Mouse (Mus musculus) frontal cortex, postnatal 10 days (tissue): ENCODE data around the gene Cirbp.

Experiments used
- DNase-seq, 2 experiments: peaks; one replicate each; pipeline ENCODE4 v3.0.0; 2022; ENCODE audit warnings: low spot score in 2 of 2, mixed read lengths in 1 of 2

Gene Cirbp

GRCm38 (mm10) chr10:80165392-80166128 lies at the start of gene Cirbp:
Cirbp (plus strand) TSS chr10:80165985.
- peak in 1 of 2 experiments; percentile 68 for DNase-seq

DNA sequence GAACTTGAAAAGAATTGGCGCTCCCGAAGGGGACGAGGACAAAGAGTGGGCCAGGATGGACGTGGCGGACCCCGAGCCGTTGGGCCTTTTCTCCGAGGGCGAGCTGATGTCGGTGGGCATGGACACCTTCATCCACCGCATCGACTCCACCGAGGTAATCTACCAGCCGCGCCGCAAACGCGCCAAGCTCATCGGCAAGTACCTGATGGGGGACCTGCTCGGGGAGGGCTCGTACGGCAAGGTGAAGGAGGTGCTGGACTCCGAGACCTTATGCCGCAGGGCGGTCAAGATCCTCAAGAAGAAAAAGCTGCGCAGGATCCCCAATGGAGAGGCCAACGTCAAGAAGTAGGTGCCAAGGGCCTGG lies 49.2 kb upstream of the Cirbp start:
- peak in 1 of 2 experiments; percentile 24 for DNase-seq

GRCm38 (mm10) chr10:80116927-80117691 lies 48.7 kb upstream of the Cirbp start:
- no peak for DNase-seq

- no peak for DNase-seq
These were observed 48.0 kb upstream of the Cirbp start for GRCm38 (mm10) chr10:80117736-80118135.

GRCm38 (mm10) chr10:80118552-80118951 lies 47.2 kb upstream of the Cirbp start:
- DNase-seq: no peak

GRCm38 (mm10) chr10:80120146-80120545 lies 45.6 kb upstream of the Cirbp start:
- DNase-seq: no peak

GRCm38 (mm10) chr10:80121639-80122038 lies 44.1 kb upstream of the Cirbp start:
- no peak for DNase-seq

DNA sequence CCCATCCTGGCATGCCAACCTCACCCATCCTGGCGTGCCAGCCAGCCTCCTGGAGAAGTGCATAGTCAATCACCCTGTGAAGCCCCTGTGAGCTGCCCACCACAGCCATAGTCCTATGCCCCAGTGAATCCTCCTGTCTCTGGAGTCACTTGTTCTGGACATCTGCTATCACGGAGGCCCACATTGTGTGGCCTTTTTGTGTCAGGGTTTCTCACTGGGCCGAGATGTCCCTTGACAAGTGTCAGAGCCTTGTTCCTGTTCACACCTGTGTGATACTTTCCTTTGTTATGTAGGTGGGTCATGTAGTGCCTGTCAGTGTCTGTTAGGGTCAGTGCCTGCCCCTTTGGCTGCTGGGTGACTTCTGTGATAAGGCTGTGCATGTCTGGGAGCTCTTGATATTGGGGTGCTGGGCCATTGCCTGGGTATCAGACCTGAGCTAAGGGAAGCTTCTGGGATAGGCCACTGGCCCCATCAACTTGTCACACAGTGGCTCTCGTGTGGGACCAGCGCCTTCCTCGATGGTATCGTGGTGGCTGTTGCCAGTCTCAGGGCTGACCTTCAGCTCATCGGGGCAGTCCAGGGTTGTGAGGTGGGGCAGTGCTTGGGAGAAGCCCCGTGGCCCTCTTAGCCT lies 41.7 kb upstream of the Cirbp start:
- no peak for DNase-seq

DNA sequence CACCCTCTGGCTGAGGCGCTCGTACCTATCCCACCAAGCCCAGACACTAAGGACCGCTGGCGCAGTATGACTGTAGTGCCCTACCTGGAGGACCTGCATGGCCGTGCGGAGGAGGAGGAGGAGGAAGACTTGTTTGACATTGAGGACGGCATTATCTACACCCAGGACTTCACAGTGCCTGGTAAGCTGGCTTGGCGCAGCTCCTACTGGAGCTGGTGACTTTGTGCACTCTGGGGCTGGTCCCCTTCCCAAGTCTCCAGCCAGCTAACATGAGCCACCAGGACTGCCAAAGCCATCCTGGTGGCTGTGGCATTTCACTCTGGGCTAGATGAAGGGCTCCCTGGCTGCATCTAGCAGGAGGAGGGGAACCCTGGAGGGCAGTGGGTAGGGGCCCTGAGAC lies 37.9 kb upstream of the Cirbp start:
- DNase-seq: no peak

- no peak for DNase-seq
These were observed 35.9 kb upstream of the Cirbp start for GRCm38 (mm10) chr10:80129846-80130245.

DNA sequence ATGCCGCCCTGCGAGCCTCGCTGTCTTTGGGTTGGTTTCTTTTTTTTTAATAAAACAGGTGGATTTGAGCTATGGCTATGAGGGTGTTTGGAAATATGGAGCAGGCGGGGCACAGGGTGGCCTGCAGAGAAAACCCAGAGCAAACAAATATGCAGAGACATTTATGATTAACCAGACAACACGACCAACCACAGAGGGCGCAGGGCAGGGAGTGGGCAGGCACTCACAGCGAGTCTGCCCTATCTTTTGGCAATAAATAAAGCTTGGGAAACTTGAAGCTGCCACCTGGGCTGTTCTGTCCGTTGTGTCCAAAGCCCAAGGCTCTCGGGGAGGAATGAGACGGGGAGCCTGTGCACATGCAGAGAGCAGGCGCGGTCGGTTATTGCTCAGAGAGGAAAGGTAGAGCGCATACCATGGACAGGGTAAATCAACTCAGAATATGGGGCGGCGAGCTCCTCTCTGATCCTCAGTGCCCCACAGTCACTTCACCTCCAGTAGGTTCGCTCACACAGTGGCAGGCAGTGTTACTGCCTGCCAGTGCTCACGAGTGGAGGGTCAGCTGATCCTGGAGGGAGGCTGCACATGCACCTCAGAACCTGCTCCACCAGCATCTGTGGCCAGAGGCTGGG lies 35.3 kb upstream of the Cirbp start:
- DNase-seq: no peak

GRCm38 (mm10) chr10:80131316-80131951 lies 34.4 kb upstream of the Cirbp start:
- DNase-seq: peak in 1 of 2 experiments; percentile 69

GRCm38 (mm10) chr10:80131952-80132350 lies 33.8 kb upstream of the Cirbp start:
- no peak for DNase-seq

GRCm38 (mm10) chr10:80133226-80133849 lies 32.4 kb upstream of the Cirbp start:
- DNase-seq: no peak

DNA sequence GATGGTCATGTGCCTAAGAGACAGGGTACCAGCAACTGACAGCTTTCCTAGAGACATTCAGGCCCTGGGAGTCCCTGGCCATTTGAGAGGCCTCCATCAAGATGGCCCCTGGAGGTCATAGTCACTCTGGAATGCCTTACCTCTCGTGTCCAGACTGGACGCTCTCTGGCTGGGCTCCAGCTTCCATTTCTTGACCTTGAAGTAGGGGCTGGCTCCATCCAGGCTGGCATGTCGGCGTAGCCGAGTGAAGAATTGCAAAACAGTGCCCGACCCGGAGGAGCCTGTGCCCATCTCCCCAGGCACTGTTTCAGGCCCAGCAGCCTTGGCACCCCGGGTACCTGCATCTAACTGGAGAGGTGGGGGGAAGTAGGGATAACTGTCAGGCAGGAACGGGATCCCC lies 31.4 kb upstream of the Cirbp start:
- DNase-seq: no peak

GRCm38 (mm10) chr10:80135161-80135560 lies 30.6 kb upstream of the Cirbp start:
- no peak for DNase-seq

GRCm38 (mm10) chr10:80135641-80136040 lies 30.1 kb upstream of the Cirbp start:
- DNase-seq: no peak

GRCm38 (mm10) chr10:80136179-80136951 lies 29.4 kb upstream of the Cirbp start:
- no peak for DNase-seq

- peak; percentile 60 to 70 for DNase-seq
These were observed 28.7 kb upstream of the Cirbp start for GRCm38 (mm10) chr10:80136952-80137625.
